Mouse (Mus musculus): ENCODE measurements around the gene Chek2.

DNA sequence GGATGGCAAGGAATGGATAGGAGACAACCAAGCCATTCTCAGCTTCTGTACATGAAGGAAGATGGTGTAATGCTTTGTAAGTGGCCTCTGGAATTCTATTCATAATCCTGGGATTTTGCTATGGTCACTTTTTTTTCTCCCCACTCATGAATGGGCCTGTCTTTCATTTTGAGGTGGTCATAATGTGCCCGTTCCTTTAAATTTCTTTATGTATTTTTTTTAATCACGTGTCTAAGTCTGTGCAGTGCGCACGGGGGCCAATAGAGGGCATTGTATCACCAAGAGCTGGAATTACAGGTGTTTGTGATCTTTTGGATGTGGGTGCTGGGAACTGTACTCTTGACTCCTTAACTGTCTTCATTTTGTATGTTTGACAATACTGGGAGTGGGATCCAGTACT lies 686 bp downstream of the Chek2 start:
- no peak for TF ChIP-seq CTCF (IDR thresholded peaks at IDR 0.05; ENCODE audit: borderline replicate concordance, insufficient read depth, low read length)
- TF ChIP-seq POLR2A (IDR thresholded peaks at IDR 0.05; ENCODE audit: low read depth, low read length): no peak

Data from embryonic fibroblast, embryonic 13.5 days (primary cell).